Mouse (Mus musculus) lung, postnatal 0 days (tissue): ENCODE measurements around the gene Olfr186. TPM values are rescaled to one million over a fixed set of nuclear protein-coding genes. Genes with fewer than 3 reads are reported as not detected.
"Not testable (repeated sequence)": the region's sequence is repeated elsewhere in the genome, so short reads cannot be mapped to it uniquely, and the experiment has no call there.

Experiments
- ATAC-seq: fragments of 200-750 bp; cut with Nextera tagmentation; 2 replicates; pipeline ENCODE4 v1.8.0; 2017; ENCODE audit warnings: moderate library complexity
- DNase-seq: peaks from one replicate; pipeline ENCODE4 v3.0.0-alpha.2; 2016; ENCODE audit warnings: low spot score
- H3K27ac ChIP-seq: fragments of 300-500 bp; sonication (generic); 2 replicates; pipeline ENCODE4 v1.5.1; 2014; ENCODE audit warnings: antibody characterized with exemption, mild to moderate bottlenecking, low read length, mixed read lengths
- H3K27me3 ChIP-seq: fragments of 300-500 bp; sonication (generic); replicated peaks from 2 replicates; pipeline ENCODE4 v1.6.1; 2014; ENCODE audit warnings: low read length, mixed read lengths; ENCODE audit not compliant: insufficient read depth
- H3K36me3 ChIP-seq: fragments of 300-500 bp; sonication (generic); 2 replicates; pipeline ENCODE4 v1.6.1; 2014; ENCODE audit warnings: low read length, mixed read lengths; ENCODE audit not compliant: insufficient read depth
- H3K4me1 ChIP-seq: fragments of 300-500 bp; sonication (generic); 2 replicates; pipeline ENCODE4 v1.6.1; 2014; ENCODE audit warnings: antibody characterized with exemption, low read depth, low read length, mixed read lengths; ENCODE audit not compliant: insufficient read depth
- H3K4me2 ChIP-seq: fragments of 300-500 bp; sonication (generic); replicated peaks from 2 replicates; pipeline ENCODE4 v1.6.1; 2014; ENCODE audit warnings: low read depth, mild to moderate bottlenecking, low read length, moderate library complexity, mixed read lengths
- H3K4me3 ChIP-seq: fragments of 300-500 bp; sonication (generic); 2 replicates; pipeline ENCODE4 v1.5.1; 2014; ENCODE audit warnings: low read depth, low read length
- H3K9ac ChIP-seq: fragments of 300-500 bp; sonication (generic); replicated peaks from 2 replicates; pipeline ENCODE4 v1.6.1; 2014; ENCODE audit warnings: low read depth, mild to moderate bottlenecking
- H3K9me3 ChIP-seq: fragments of 300-500 bp; sonication (generic); 2 replicates; pipeline ENCODE4 v1.6.1; 2016; ENCODE audit warnings: low read length, mixed read lengths
- CTCF ChIP-seq: IDR thresholded peaks from 2 replicates; pipeline ENCODE4 v1.5.1; 2016; ENCODE audit warnings: antibody characterized with exemption, mild to moderate bottlenecking
- EP300 ChIP-seq: IDR thresholded peaks from 2 replicates; pipeline ENCODE4 v1.6.1; 2016; ENCODE audit warnings: antibody characterized with exemption, mild to moderate bottlenecking, control low read depth
- WGBS: fragments of 180-500 bp; shearing (Covaris S2); extraction: QIAGEN DNeasy Blood & Tissue Kit; methylation state at CpG from one replicate; pipeline ENCODE4 v1.1.7; 2014; 5-methylcytosine and 5-hydroxymethylcytosine counted together
- polyA plus RNA-seq: library from polyadenylated mRNA; unstranded; fragments of >200 nt; fragmentation: Nextera tagmentation; extraction: Ambion mirVana; gene quantifications from 2 replicates; pipeline ENCODE4 v1.2.1, GENCODE M21; 2015

Gene Olfr186
- polyA plus RNA-seq = not detected in 2 replicates

DNA sequence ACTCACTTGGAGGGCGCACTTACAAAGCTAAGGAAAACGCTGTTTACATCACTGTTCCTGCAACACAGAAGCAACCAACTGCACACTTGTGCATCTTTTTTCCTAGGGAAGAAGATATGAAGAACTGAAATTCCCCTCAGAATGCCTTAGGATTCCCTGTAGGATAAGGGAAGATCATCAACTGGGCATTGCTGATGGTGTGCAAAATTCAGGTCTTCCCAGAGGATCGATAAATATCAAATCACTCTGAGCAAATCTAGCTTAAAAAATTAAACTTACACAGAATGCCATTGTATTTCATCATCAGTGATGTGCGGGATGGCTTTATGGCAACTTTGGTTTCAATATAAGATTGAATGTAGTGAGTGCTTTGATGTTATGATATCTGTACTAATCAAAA lies at the start of gene Olfr186:
Olfr186 (minus strand) TSS at position 101 of the 400 bp plus-strand sequence.
- ATAC-seq = no peak
- no peak within 1 kb of the TSS for H3K4me3 ChIP-seq
- TF ChIP-seq EP300 = no peak
- TF ChIP-seq CTCF = no peak
- no peak within 1 kb of the TSS for H3K9ac ChIP-seq
- no peaks in the 10 kb centered on the region for H3K9me3 ChIP-seq
- H3K27ac ChIP-seq = no peak within 1 kb of the TSS
- DNase-seq = no peak
- H3K27me3 ChIP-seq = no peaks in the 10 kb centered on the region
- H3K36me3 ChIP-seq = no peaks in the 10 kb centered on the region
- no peak within 1 kb of the TSS for H3K4me2 ChIP-seq
- H3K4me1 ChIP-seq = no peaks in the 10 kb centered on the region
- 88% methylated on average over 4 of the region's 4 CpGs for WGBS

GRCm38 (mm10) chr16:59077905-59078304 lies 47.8 kb upstream of the Olfr186 start, which contains the start of gene Olfr190:
Gene Olfr190 (minus strand): TSS chr16:59078005.
- no peaks in the 10 kb centered on the region for H3K4me1 ChIP-seq
- TF ChIP-seq EP300 (no peak), CTCF (no peak)
- no peak within 1 kb of the TSS for H3K27ac ChIP-seq
- H3K9ac ChIP-seq = no peak within 1 kb of the TSS
- no peaks in the 10 kb centered on the region for H3K9me3 ChIP-seq
- H3K4me2 ChIP-seq = no peak within 1 kb of the TSS
- H3K36me3 ChIP-seq = no peaks in the 10 kb centered on the region
- no peaks in the 10 kb centered on the region for H3K27me3 ChIP-seq
- ATAC-seq (no peak), DNase-seq (no peak)
- H3K4me3 ChIP-seq = no peak within 1 kb of the TSS
- WGBS = 86% methylated on average over 5 of the region's 5 CpGs

GRCm38 (mm10) chr16:59073520-59073919 lies 43.4 kb upstream of the Olfr186 start:
- no peak overlapping the region for H3K9ac ChIP-seq
- no peak for ATAC-seq
- TF ChIP-seq EP300 (no peak), CTCF (no peak)

GRCm38 (mm10) chr16:59071755-59072154 lies 41.7 kb upstream of the Olfr186 start:
- Histone ChIP-seq H3K36me3 (no peaks in the 10 kb centered on the region), H3K4me3 (no peak overlapping the region), H3K4me2 (no peak overlapping the region), H3K4me1 (no peaks in the 10 kb centered on the region), H3K27me3 (no peaks in the 10 kb centered on the region), H3K27ac (no peak overlapping the region), H3K9ac (no peak overlapping the region), H3K9me3 (no peaks in the 10 kb centered on the region)
- TF ChIP-seq EP300 = no peak
- TF ChIP-seq CTCF = no peak
- ATAC-seq (no peak), DNase-seq (no peak)

More at GRCm38 (mm10) chr16:59073520-59073919, 43.4 kb upstream of the Olfr186 start:
- Histone ChIP-seq H3K27me3 (no peaks in the 10 kb centered on the region), H3K4me3 (no peak overlapping the region), H3K9me3 (no peaks in the 10 kb centered on the region), H3K27ac (no peak overlapping the region), H3K36me3 (no peaks in the 10 kb centered on the region), H3K4me2 (no peak overlapping the region), H3K4me1 (no peaks in the 10 kb centered on the region)
- WGBS = 76% methylated on average over 1 of the region's 1 CpGs
- no peak for DNase-seq

- DNase-seq, H3K36me3 ChIP-seq, H3K4me2 ChIP-seq, H3K4me3 ChIP-seq, H3K9ac ChIP-seq, ATAC-seq, H3K27me3 ChIP-seq, H3K4me1 ChIP-seq, H3K9me3 ChIP-seq, H3K27ac ChIP-seq: not testable (repeated sequence)
- WGBS = 39% methylated on average over 3 of the region's 3 CpGs
Observed at GRCm38 (mm10) chr16:59062411-59062810, 32.3 kb upstream of the Olfr186 start.

DNA sequence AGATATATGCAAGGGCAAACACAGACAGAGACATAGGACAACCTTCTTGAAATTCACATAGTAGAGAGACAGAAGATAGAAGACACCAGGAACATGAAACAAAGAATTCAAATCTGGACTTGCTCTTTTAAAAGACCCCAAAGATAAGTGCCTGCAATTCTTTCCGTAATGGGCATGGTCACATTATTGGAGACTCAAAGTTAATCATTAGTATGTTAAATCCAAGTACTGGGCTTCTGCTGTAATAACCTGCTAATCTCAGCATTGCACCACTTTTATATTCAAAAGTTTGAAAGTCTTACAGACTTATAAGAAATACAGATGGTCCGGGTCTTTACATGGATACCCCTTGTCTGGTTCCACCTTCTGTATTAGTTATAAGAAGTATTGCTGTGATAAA lies 19.2 kb upstream of the Olfr186 start:
- not testable (repeated sequence) for H3K27me3 ChIP-seq, H3K4me3 ChIP-seq, H3K9me3 ChIP-seq, H3K4me2 ChIP-seq, H3K4me1 ChIP-seq, H3K27ac ChIP-seq, H3K36me3 ChIP-seq, DNase-seq, ATAC-seq, H3K9ac ChIP-seq
- 88% methylated on average over 2 of the region's 2 CpGs for WGBS

GRCm38 (mm10) chr16:59048860-59049259 lies 18.8 kb upstream of the Olfr186 start:
- Histone ChIP-seq H3K36me3 (no peaks in the 10 kb centered on the region), H3K9me3 (no peaks in the 10 kb centered on the region), H3K9ac (no peak overlapping the region), H3K27me3 (no peaks in the 10 kb centered on the region), H3K4me2 (no peak overlapping the region), H3K4me1 (no peaks in the 10 kb centered on the region), H3K27ac (no peak overlapping the region), H3K4me3 (no peak overlapping the region)
- no peak for ATAC-seq
- WGBS = 63% methylated on average over 1 of the region's 1 CpGs
- no peak for DNase-seq
- no peak for TF ChIP-seq EP300
